Mouse (Mus musculus) midbrain, embryonic 10.5 days (tissue): ENCODE data around the gene Cby3. TPM values are rescaled to one million over a fixed set of nuclear protein-coding genes. Genes with fewer than 3 reads are reported as not detected.
A peak's percentile ranks its signal among the peaks of the same experiment; 100 is the strongest.
"Not testable (repeated sequence)": the region's sequence is repeated elsewhere in the genome, so short reads cannot be mapped to it uniquely, and the experiment has no call there.

ENCODE experiments used
- DNase-seq: peaks from one replicate; pipeline ENCODE4 v3.0.0-alpha.2; 2017; ENCODE audit warnings: low spot score
- H3K27ac ChIP-seq: fragments of 300-500 bp; sonication (generic); replicated peaks from 2 replicates; pipeline ENCODE4 v1.5.1; 2016; ENCODE audit warnings: mild to moderate bottlenecking
- H3K27me3 ChIP-seq: fragments of 300-500 bp; sonication (generic); 2 replicates; pipeline ENCODE4 v1.6.1; 2016; ENCODE audit warnings: low read depth, mild to moderate bottlenecking; ENCODE audit not compliant: poor library complexity, severe bottlenecking
- H3K36me3 ChIP-seq: fragments of 300-500 bp; sonication (generic); 2 replicates; pipeline ENCODE4 v1.6.1; 2016; ENCODE audit warnings: mild to moderate bottlenecking, moderate library complexity
- H3K4me1 ChIP-seq: fragments of 300-500 bp; sonication (generic); 2 replicates; pipeline ENCODE4 v1.6.1; 2016
- H3K4me3 ChIP-seq: fragments of 300-500 bp; sonication (generic); 2 replicates; pipeline ENCODE4 v1.5.1; 2016; ENCODE audit warnings: mild to moderate bottlenecking, moderate library complexity
- H3K9me3 ChIP-seq: fragments of 300-500 bp; sonication (generic); replicated peaks from 2 replicates; pipeline ENCODE4 v1.6.1; 2016; ENCODE audit warnings: mild to moderate bottlenecking
- WGBS: fragments of 180-500 bp; shearing (Covaris S2); methylation state at CpG from one replicate; pipeline ENCODE4 v1.1.7; 2016; 5-methylcytosine and 5-hydroxymethylcytosine counted together
- polyA plus RNA-seq: library from polyadenylated mRNA; unstranded; fragments of >200 nt; fragmentation: Nextera tagmentation; extraction: Ambion mirVana; gene quantifications from 2 replicates; pipeline ENCODE4 v1.2.1, GENCODE M21; 2016

The Cby3 gene
- polyA plus RNA-seq, 1 experiment from 2014 or later: 0.35 TPM

- Histone ChIP-seq H3K27ac (no peak overlapping the region), H3K4me1 (peaks cover 5% of the 10 kb centered on the region; the same call in 1 of the 2 replicates), H3K36me3 (no peaks in the 10 kb centered on the region), H3K27me3 (no peaks in the 10 kb centered on the region), H3K9me3 (no peaks in the 10 kb centered on the region), H3K4me3 (no peak overlapping the region)
- DNase-seq: no peak
- WGBS: 66% methylated on average over 1 of the region's 1 CpGs
Measured at GRCm38 (mm10) chr11:50336126-50336525, 18.1 kb upstream of the Cby3 start.

- Histone ChIP-seq H3K4me1 (peaks cover 5% of the 10 kb centered on the region; the same call in 1 of the 2 replicates), H3K9me3 (no peaks in the 10 kb centered on the region), H3K36me3 (no peaks in the 10 kb centered on the region), H3K4me3 (no peak overlapping the region), H3K27me3 (no peaks in the 10 kb centered on the region), H3K27ac (no peak overlapping the region)
- 61% methylated on average over 4 of the region's 4 CpGs for WGBS
- no peak for DNase-seq
Measured at GRCm38 (mm10) chr11:50336891-50337290, 17.4 kb upstream of the Cby3 start.

- no peaks in the 10 kb centered on the region for H3K27me3 ChIP-seq
- no peak overlapping the region for H3K27ac ChIP-seq
- H3K36me3 ChIP-seq: no peaks in the 10 kb centered on the region
- no peak for DNase-seq
- no peaks in the 10 kb centered on the region for H3K9me3 ChIP-seq
- 68% methylated on average over 4 of the region's 4 CpGs for WGBS
- no peak overlapping the region for H3K4me3 ChIP-seq
- no peaks in the 10 kb centered on the region for H3K4me1 ChIP-seq
Measured at GRCm38 (mm10) chr11:50345486-50345885, 8.8 kb upstream of the Cby3 start.

DNA sequence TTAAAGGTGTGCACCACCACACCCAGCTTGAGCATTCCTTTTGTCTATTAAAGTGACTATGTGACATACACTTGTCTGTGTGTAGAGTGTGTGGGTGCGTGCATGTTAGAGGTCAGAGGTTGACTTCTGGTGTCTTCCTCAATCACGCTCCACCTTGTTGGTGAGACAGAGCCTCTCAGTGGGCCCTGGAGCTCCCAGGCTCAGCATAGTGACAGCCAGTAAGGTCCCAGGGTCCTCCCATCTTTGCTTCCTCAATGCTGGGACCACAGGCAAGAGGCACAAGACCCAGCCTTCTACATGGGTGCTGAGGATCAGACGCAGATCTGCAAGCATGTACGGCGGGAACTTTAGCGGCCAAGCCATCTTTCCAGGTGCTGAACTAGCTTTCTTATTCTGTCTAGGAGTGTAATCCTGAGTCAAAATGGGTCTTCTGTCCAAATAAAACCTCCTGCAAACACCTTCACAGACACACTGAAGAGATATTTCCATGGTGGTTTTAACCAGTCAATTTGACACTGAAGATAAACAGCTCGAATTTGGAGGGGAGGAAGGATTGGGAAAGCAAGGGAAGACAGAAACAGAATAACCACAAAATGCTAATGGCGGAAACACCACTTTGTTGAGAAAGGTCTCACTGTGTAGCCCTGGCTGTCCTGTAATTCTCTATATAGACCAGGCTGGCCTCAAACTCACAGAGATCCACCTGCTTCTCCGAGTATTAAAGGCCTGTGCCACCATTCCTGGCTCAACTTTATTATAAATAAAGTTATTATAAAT, 7.8 kb upstream of the Cby3 start:
- Histone ChIP-seq H3K4me3 (no peak overlapping the region), H3K4me1 (no peaks in the 10 kb centered on the region), H3K9me3 (no peaks in the 10 kb centered on the region), H3K27ac (no peak overlapping the region), H3K27me3 (no peaks in the 10 kb centered on the region), H3K36me3 (no peaks in the 10 kb centered on the region)
- WGBS: 94% methylated on average over 9 of the region's 9 CpGs
- no peak for DNase-seq

DNA sequence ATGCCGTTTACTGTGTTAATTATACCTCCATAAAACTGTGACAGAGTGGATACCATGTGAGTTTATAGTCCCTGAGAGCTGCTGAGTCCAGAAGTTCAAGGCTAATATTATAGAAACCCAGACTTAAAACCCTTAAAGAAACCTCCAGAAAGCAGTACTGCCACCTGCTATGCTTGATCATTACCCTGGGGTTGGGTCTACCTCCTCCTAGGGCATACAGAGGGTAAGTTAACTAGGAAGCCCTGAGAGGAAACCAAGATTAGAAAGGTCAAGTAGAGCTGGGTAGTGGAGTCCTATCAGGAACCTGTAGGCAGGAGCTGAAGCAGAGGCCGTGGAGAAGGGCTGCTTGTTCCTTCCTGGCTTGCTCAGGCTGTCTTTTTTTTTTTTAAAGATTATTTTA, 2.1 kb upstream of the Cby3 start:
- Histone ChIP-seq H3K36me3 (no peaks in the 10 kb centered on the region), H3K4me1 (no peaks in the 10 kb centered on the region), H3K27ac (no peak overlapping the region), H3K27me3 (0 out of 2 replicates have a peak, but pooled peaks cover under 1% of the 10 kb centered on the region), H3K4me3 (no peak overlapping the region), H3K9me3 (no peaks in the 10 kb centered on the region)
- DNase-seq: no peak
- WGBS: 80% methylated on average over 2 of the region's 2 CpGs

- no peak overlapping the region for H3K27ac ChIP-seq
- H3K4me1 ChIP-seq: peaks cover 11% of the 10 kb centered on the region
- no peaks in the 10 kb centered on the region for H3K36me3 ChIP-seq
- no peak overlapping the region for H3K4me3 ChIP-seq
- no peak for DNase-seq
- H3K9me3 ChIP-seq: no peaks in the 10 kb centered on the region
- peaks cover 27% of the 10 kb centered on the region for H3K27me3 ChIP-seq
- WGBS: 79% methylated on average over 3 of the region's 3 CpGs
Measured at GRCm38 (mm10) chr11:50354851-50355250, 589 bp downstream of the Cby3 start.

- no peaks in the 10 kb centered on the region for H3K9me3 ChIP-seq
- no peak overlapping the region for H3K27ac ChIP-seq
- 82% methylated on average over 1 of the region's 1 CpGs for WGBS
- H3K4me1 ChIP-seq: peaks cover 11% of the 10 kb centered on the region
- no peaks in the 10 kb centered on the region for H3K36me3 ChIP-seq
- no peak overlapping the region for H3K4me3 ChIP-seq
- DNase-seq: no peak
- peaks cover 32% of the 10 kb centered on the region for H3K27me3 ChIP-seq
Measured at GRCm38 (mm10) chr11:50355395-50355794, 1.1 kb downstream of the Cby3 start.

- peaks cover 48% of the 10 kb centered on the region for H3K27me3 ChIP-seq
- peak; percentile 67 for DNase-seq
- H3K36me3 ChIP-seq: no peaks in the 10 kb centered on the region
- H3K9me3 ChIP-seq: no peaks in the 10 kb centered on the region
- WGBS: 2% methylated on average over 74 of the region's 74 CpGs
- peak overlapping the region; percentile 76 for H3K27ac ChIP-seq
- peaks cover 11% of the 10 kb centered on the region for H3K4me1 ChIP-seq
- peak overlapping the region; percentile 68 for H3K4me3 ChIP-seq
Measured at GRCm38 (mm10) chr11:50358950-50359861, 4.9 kb downstream of the Cby3 start.

DNA sequence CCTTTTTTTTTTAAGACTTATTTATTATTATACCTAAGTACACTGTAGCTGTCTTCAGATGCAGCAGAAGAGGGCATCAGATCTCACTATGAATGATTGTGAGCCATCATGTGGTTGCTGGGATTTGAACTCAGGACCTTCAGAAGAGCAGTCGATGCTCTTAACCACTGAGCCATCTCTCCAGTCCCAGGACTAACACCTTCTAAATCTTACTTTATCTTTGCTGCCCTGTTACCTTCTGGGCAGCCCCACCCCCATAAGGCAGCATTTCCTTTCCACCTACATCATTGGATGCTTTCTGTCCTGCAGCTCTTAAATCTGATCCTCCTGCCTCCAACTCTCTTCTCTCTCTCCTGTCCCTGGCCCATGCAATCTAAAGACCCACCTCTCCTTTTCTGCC, 7.0 kb downstream of the Cby3 start:
- not testable (repeated sequence) for H3K4me3 ChIP-seq, H3K9me3 ChIP-seq, H3K27ac ChIP-seq, H3K36me3 ChIP-seq, DNase-seq
- H3K27me3 ChIP-seq: peaks cover 50% of the 10 kb centered on the region
- H3K4me1 ChIP-seq: peaks cover 11% of the 10 kb centered on the region
- 68% methylated on average over 1 of the region's 1 CpGs for WGBS

GRCm38 (mm10) chr11:50364548-50364947, 10.3 kb downstream of the Cby3 start:
- Histone ChIP-seq H3K9me3 (no peaks in the 10 kb centered on the region), H3K4me1 (peaks cover 7% of the 10 kb centered on the region), H3K27me3 (peaks cover 40% of the 10 kb centered on the region), H3K36me3 (no peaks in the 10 kb centered on the region), H3K4me3 (no peak overlapping the region), H3K27ac (no peak overlapping the region)
- DNase-seq: peak; percentile 65
- WGBS: 15% methylated on average over 4 of the region's 4 CpGs

DNA sequence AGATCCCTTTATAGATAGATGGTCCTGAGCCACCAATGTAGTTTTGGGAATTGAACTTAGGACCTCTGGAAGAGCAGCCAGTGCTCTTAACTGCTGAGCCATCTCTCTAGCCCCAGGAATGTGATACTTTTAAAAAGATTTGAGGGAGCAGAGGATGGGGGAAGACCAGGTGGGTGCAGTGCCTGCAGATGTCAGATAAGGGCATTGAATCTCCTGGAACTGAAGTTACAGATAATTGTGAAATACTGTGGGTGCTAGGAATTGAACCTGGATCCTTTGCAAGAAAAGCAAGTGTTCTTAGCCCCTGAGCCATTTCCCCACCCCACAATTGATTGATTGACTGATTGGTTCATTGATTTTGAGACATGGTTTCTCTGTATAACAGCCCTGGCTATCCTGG, 11.1 kb downstream of the Cby3 start:
- Histone ChIP-seq H3K36me3 (no peaks in the 10 kb centered on the region), H3K27me3 (peaks cover 33% of the 10 kb centered on the region), H3K9me3 (no peaks in the 10 kb centered on the region), H3K27ac (no peak overlapping the region), H3K4me3 (no peak overlapping the region), H3K4me1 (peaks cover 7% of the 10 kb centered on the region)
- no peak for DNase-seq

DNA sequence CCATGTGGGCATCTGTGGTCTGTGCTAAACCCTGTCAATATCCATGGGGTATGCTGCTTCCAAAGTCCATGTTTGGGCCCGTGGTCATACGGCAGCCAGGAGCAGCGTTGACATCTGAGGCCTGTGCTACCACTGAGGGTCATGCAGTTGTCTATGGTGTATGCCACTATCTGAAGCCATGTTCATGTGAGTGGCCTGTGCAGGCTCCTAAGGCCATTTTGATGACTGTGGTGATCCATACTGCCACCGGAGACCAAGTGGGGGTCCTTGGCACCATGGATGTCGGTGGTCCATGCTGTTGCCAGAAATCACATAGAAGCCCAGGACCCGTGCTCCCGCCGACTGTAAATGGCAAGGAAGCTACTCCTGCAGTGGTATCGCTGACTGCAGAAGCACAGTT, 13.3 kb downstream of the Cby3 start:
- Histone ChIP-seq H3K9me3 (no peaks in the 10 kb centered on the region), H3K4me1 (peaks cover 22% of the 10 kb centered on the region), H3K27ac (no peak overlapping the region), H3K36me3 (no peaks in the 10 kb centered on the region), H3K4me3 (no peak overlapping the region), H3K27me3 (peaks cover 27% of the 10 kb centered on the region)
- DNase-seq: no peak
- WGBS: 94% methylated on average over 9 of the region's 9 CpGs

DNA sequence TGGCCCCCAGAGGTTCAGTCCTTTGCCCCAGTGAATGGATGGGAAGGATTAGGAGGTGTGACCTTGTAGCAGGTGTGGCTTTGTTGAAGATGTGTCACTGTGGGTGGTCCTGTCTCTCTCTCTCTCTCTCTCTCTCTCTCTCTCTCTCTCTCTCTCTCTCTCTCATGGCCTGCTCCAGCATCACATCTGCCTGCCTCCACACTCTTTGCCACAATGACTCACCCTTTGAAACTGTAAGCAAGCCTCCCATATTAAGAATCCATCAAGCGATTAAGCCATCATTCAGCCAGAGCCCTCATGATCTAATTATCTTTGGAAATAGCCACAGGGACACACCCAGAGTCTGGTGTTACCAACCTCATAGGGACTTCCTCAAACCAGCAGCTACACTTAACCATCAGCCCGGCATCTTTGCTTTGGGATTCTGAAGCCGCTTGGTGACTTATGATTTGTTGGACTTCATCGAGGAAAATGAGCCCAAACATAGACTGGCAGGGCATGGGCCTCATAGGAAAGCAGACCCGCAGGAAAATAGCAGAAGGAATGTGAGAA, 15.2 kb downstream of the Cby3 start:
- peaks cover 44% of the 10 kb centered on the region for H3K27me3 ChIP-seq
- 93% methylated on average over 5 of the region's 5 CpGs for WGBS
- peaks cover 25% of the 10 kb centered on the region for H3K4me1 ChIP-seq
- no peaks in the 10 kb centered on the region for H3K9me3 ChIP-seq
- no peak overlapping the region for H3K4me3 ChIP-seq
- no peak overlapping the region for H3K27ac ChIP-seq
- no peak for DNase-seq
- no peaks in the 10 kb centered on the region for H3K36me3 ChIP-seq
